Mouse (Mus musculus) neural tube, embryonic 14.5 days (tissue): Measurements from ENCODE around the gene Abca14. TPM values are rescaled to one million over a fixed set of nuclear protein-coding genes. Genes with fewer than 3 reads are reported as not detected.

ENCODE experiments used
- polyA plus RNA-seq: library from polyadenylated mRNA; unstranded; fragments of >200 nt; fragmentation: Nextera tagmentation; extraction: Ambion mirVana; gene quantifications from 2 replicates; pipeline ENCODE4 v1.2.1, GENCODE M21; 2014

Gene Abca14
- polyA plus RNA-seq, 1 experiment from 2014 or later = not detected

Other genes starting within 250 kb of the Abca14 start
- not detected in 2 replicates for gene Dnah3, start 108.7 kb upstream of the Abca14 start, polyA plus RNA-seq
- gene Tmem159, start 101.6 kb upstream of the Abca14 start, polyA plus RNA-seq = 9.3 and 12.4 TPM in 2 replicates
- gene Zp2, start 58.7 kb upstream of the Abca14 start, polyA plus RNA-seq = not detected in 2 replicates
- gene Anks4b, start 30.1 kb upstream of the Abca14 start, polyA plus RNA-seq = not detected in 2 replicates
- gene Crym, start 1.9 kb upstream of the Abca14 start, polyA plus RNA-seq = 7.9 and 8.9 TPM in 2 replicates
- gene Abca15, start 124.7 kb downstream of the Abca14 start, polyA plus RNA-seq = not detected in 2 replicates
- gene Abca16, start 205.7 kb downstream of the Abca14 start, polyA plus RNA-seq = 0.04 TPM in 1 of 2 replicates, not detected in the other